Mouse (Mus musculus) heart, postnatal 0 days (tissue): ENCODE measurements at regions not wholly inside any gene's neighbourhood (a gene's known extent, or its start where the extent isn't known, plus 50 kb on each side); places are given as distances from the start of the nearest gene placed in this dataset.

ENCODE experiments used
- CTCF ChIP-seq: IDR thresholded peaks from 2 replicates; pipeline ENCODE4 v1.5.1; 2016; ENCODE audit warnings: antibody characterized with exemption, control low read depth, low read depth
- EP300 ChIP-seq: IDR thresholded peaks from 2 replicates; pipeline ENCODE4 v1.6.1; 2016; ENCODE audit warnings: antibody characterized with exemption, low read depth

DNA sequence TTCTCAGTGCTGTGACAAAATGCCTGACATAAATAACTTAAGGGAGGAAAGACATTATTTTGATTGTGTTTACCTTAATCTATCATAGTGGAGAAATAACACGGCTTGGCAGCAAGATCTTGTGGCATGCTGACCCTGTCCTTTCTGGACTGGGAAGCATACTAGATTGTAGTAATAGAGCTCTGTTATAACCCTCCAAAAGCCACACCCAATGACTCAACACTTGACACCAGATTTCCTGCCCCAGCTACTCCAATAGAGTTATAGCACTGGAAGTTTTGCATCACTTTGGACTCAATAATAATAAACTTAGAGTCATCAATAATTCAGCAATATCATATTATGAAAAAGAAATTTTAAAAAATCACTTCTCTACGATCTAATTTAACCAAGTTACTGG lies 818.0 kb upstream of the Gje1 start:
- TF ChIP-seq EP300, result no peak
- no peak for TF ChIP-seq CTCF
